Mouse (Mus musculus): ENCODE results near the gene Slc4a1.

- no peak for TF ChIP-seq CTCF (IDR thresholded peaks at IDR 0.05; ENCODE audit: borderline replicate concordance, insufficient read depth, low read length)
- no peak for TF ChIP-seq POLR2A (IDR thresholded peaks at IDR 0.05; ENCODE audit: low read depth, low read length)
Observed at GRCm38 (mm10) chr11:102398007-102398825, 32.2 kb upstream of the Slc4a1 start.

Data from embryonic fibroblast, embryonic 13.5 days (primary cell).